Mouse (Mus musculus) liver, postnatal 0 days (tissue): ENCODE results near the gene Mgat5. TPM values are rescaled to one million over a fixed set of nuclear protein-coding genes. Genes with fewer than 3 reads are reported as not detected.
A peak's percentile ranks its signal among the peaks of the same experiment; 100 is the strongest.

Source experiments
- ATAC-seq: fragments of 200-750 bp; cut with Nextera tagmentation; 2 replicates; pipeline ENCODE4 v1.8.0; 2017; ENCODE audit warnings: mild to moderate bottlenecking, moderate library complexity
- DNase-seq: peaks from one replicate; pipeline ENCODE4 v3.0.0-alpha.2; 2016
- H3K27ac ChIP-seq: fragments of 300-500 bp; sonication (generic); 2 replicates; pipeline ENCODE4 v1.5.1; 2014; ENCODE audit warnings: antibody characterized with exemption, moderate library complexity, mild to moderate bottlenecking, low read depth
- H3K27me3 ChIP-seq: fragments of 300-500 bp; sonication (generic); 2 replicates; pipeline ENCODE4 v1.6.1; 2014; ENCODE audit warnings: low read length, control low read depth, mixed read lengths; ENCODE audit not compliant: insufficient read depth
- H3K36me3 ChIP-seq: fragments of 300-500 bp; sonication (generic); replicated peaks from 2 replicates; pipeline ENCODE4 v1.6.1; 2014; ENCODE audit warnings: mild to moderate bottlenecking, control low read depth, low read length, moderate library complexity, mixed read lengths; ENCODE audit not compliant: insufficient read depth
- H3K4me1 ChIP-seq: fragments of 300-500 bp; sonication (generic); 2 replicates; pipeline ENCODE4 v1.6.1; 2014; ENCODE audit warnings: antibody characterized with exemption, mild to moderate bottlenecking, control low read depth; ENCODE audit not compliant: insufficient read depth
- H3K4me2 ChIP-seq: fragments of 300-500 bp; sonication (generic); 2 replicates; pipeline ENCODE4 v1.6.1; 2014; ENCODE audit warnings: low read depth, mild to moderate bottlenecking, low read length, moderate library complexity, mixed read lengths
- H3K4me3 ChIP-seq: fragments of 300-500 bp; sonication (generic); 2 replicates; pipeline ENCODE4 v1.5.1; 2014; ENCODE audit warnings: low read depth, low read length
- H3K9ac ChIP-seq: fragments of 300-500 bp; sonication (generic); replicated peaks from 2 replicates; pipeline ENCODE4 v1.6.1; 2014; ENCODE audit warnings: mild to moderate bottlenecking, moderate library complexity
- H3K9me3 ChIP-seq: fragments of 300-500 bp; sonication (generic); 2 replicates; pipeline ENCODE4 v1.6.1; 2016; ENCODE audit warnings: mild to moderate bottlenecking, control low read depth, low read length, mixed read lengths
- CTCF ChIP-seq: sonication (generic); IDR thresholded peaks from 2 replicates; pipeline ENCODE4 v1.5.1; 2016; ENCODE audit warnings: antibody characterized with exemption, low read depth
- EP300 ChIP-seq: IDR thresholded peaks from 2 replicates; pipeline ENCODE4 v1.6.1; 2016; ENCODE audit warnings: antibody characterized with exemption, low read depth, mild to moderate bottlenecking
- WGBS: fragments of 180-500 bp; shearing (Covaris S2); extraction: QIAGEN DNeasy Blood & Tissue Kit; methylation state at CpG from one replicate; pipeline ENCODE4 v1.1.7; 2014; ENCODE audit not compliant: insufficient replicate concordance; 5-methylcytosine and 5-hydroxymethylcytosine counted together
- polyA plus RNA-seq: library from polyadenylated mRNA; unstranded; fragments of >200 nt; fragmentation: Nextera tagmentation; extraction: Ambion mirVana; gene quantifications from 2 replicates; pipeline ENCODE4 v1.2.1, GENCODE M21; 2015

Gene Mgat5
- polyA plus RNA-seq, 1 experiment from 2014 or later: 0.86 TPM

GRCm38 (mm10) chr1:127512709-127513108 is 307.9 kb downstream of the Mgat5 start:
- H3K9me3 ChIP-seq: peaks cover 12% of the 10 kb centered on the region
- no peak overlapping the region for H3K27ac ChIP-seq
- no peak for DNase-seq
- no peaks in the 10 kb centered on the region for H3K36me3 ChIP-seq
- no peak for ATAC-seq
- H3K4me1 ChIP-seq: no peaks in the 10 kb centered on the region
- H3K27me3 ChIP-seq: no peaks in the 10 kb centered on the region
- WGBS: 43% methylated on average over 6 of the region's 6 CpGs
- H3K4me2 ChIP-seq: no peak overlapping the region
- H3K9ac ChIP-seq: no peak overlapping the region
- no peak for TF ChIP-seq CTCF
- H3K4me3 ChIP-seq: no peak overlapping the region

GRCm38 (mm10) chr1:127513140-127513539 is 308.3 kb downstream of the Mgat5 start:
- Histone ChIP-seq H3K4me2 (no peak overlapping the region), H3K4me3 (no peak overlapping the region), H3K36me3 (no peaks in the 10 kb centered on the region), H3K4me1 (no peaks in the 10 kb centered on the region), H3K9me3 (peaks cover 12% of the 10 kb centered on the region), H3K9ac (no peak overlapping the region), H3K27ac (peak overlapping the region; percentile 58), H3K27me3 (no peaks in the 10 kb centered on the region)
- ATAC-seq: no peak
- DNase-seq: no peak
- no peak for TF ChIP-seq EP300
- TF ChIP-seq CTCF: no peak
- 60% methylated on average over 8 of the region's 8 CpGs for whole genome bisulfite sequencing

GRCm38 (mm10) chr1:127513664-127514063 is 308.8 kb downstream of the Mgat5 start:
- no peak for DNase-seq
- Histone ChIP-seq H3K4me1 (no peaks in the 10 kb centered on the region), H3K27me3 (no peaks in the 10 kb centered on the region), H3K9me3 (peaks cover 12% of the 10 kb centered on the region), H3K4me3 (no peak overlapping the region), H3K9ac (no peak overlapping the region), H3K36me3 (no peaks in the 10 kb centered on the region), H3K27ac (peak overlapping the region; percentile 58), H3K4me2 (no peak overlapping the region)
- 65% methylated on average over 3 of the region's 3 CpGs for WGBS
- TF ChIP-seq CTCF (no peak), EP300 (no peak)
- 0 out of 2 replicates have a peak, but pooled peaks have one; percentile 28 for ATAC-seq

- Histone ChIP-seq H3K36me3 (no peaks in the 10 kb centered on the region), H3K4me3 (no peak overlapping the region), H3K27ac (peak overlapping the region; percentile 58), H3K9ac (no peak overlapping the region), H3K4me2 (no peak overlapping the region), H3K4me1 (no peaks in the 10 kb centered on the region), H3K9me3 (peaks cover 14% of the 10 kb centered on the region), H3K27me3 (no peaks in the 10 kb centered on the region)
- TF ChIP-seq EP300 (no peak), CTCF (no peak)
- peak; percentile 73 for ATAC-seq
- 47% methylated on average over 3 of the region's 3 CpGs for WGBS
- DNase-seq: peak; percentile 42
Observed at GRCm38 (mm10) chr1:127514479-127514878, 309.7 kb downstream of the Mgat5 start.

GRCm38 (mm10) chr1:127514888-127515287 is 310.1 kb downstream of the Mgat5 start:
- no peaks in the 10 kb centered on the region for H3K36me3 ChIP-seq
- H3K4me2 ChIP-seq: no peak overlapping the region
- peaks cover 14% of the 10 kb centered on the region for H3K9me3 ChIP-seq
- H3K27me3 ChIP-seq: no peaks in the 10 kb centered on the region
- DNase-seq (no peak), ATAC-seq (peak; percentile 3; the same call in 1 of the 2 replicates)
- H3K27ac ChIP-seq: 0 out of 2 replicates have a peak overlapping the region, but pooled peaks have one; percentile 11
- TF ChIP-seq EP300 (no peak), CTCF (no peak)
- H3K9ac ChIP-seq: no peak overlapping the region
- WGBS: 90% methylated on average over 10 of the region's 10 CpGs
- H3K4me3 ChIP-seq: no peak overlapping the region
- H3K4me1 ChIP-seq: no peaks in the 10 kb centered on the region

GRCm38 (mm10) chr1:127523364-127523763 is 318.5 kb downstream of the Mgat5 start:
- no peaks in the 10 kb centered on the region for H3K36me3 ChIP-seq
- no peaks in the 10 kb centered on the region for H3K4me1 ChIP-seq
- H3K27me3 ChIP-seq: no peaks in the 10 kb centered on the region
- WGBS: 68% methylated on average over 8 of the region's 8 CpGs
- H3K27ac ChIP-seq: no peak overlapping the region
- no peak overlapping the region for H3K4me2 ChIP-seq
- no peak overlapping the region for H3K4me3 ChIP-seq
- ATAC-seq: no peak
- H3K9me3 ChIP-seq: 0 out of 2 replicates have a peak, but pooled peaks cover 2% of the 10 kb centered on the region
- no peak for DNase-seq
- H3K9ac ChIP-seq: no peak overlapping the region
- no peak for TF ChIP-seq EP300
- TF ChIP-seq CTCF: no peak
